Mouse (Mus musculus) brain, embryonic 14.5 days (tissue): ENCODE measurements around the gene Abhd17b.

Source experiments
- CTCF ChIP-seq: fragments of 200-500 bp; IDR thresholded peaks from 2 replicates; pipeline ENCODE4 v1.5.1; 2012; ENCODE audit warnings: inconsistent platforms, mild to moderate bottlenecking, moderate library complexity, borderline replicate concordance; ENCODE audit not compliant: insufficient read depth, insufficient read length; ENCODE audit errors: extremely low read depth
- POLR2A ChIP-seq: fragments of 200-500 bp; IDR thresholded peaks from 2 replicates; pipeline ENCODE4 v1.6.1; 2012; ENCODE audit warnings: mild to moderate bottlenecking, inconsistent platforms, borderline replicate concordance; ENCODE audit not compliant: poor library complexity, insufficient read depth, insufficient read length, severe bottlenecking; ENCODE audit errors: extremely low read depth

DNA sequence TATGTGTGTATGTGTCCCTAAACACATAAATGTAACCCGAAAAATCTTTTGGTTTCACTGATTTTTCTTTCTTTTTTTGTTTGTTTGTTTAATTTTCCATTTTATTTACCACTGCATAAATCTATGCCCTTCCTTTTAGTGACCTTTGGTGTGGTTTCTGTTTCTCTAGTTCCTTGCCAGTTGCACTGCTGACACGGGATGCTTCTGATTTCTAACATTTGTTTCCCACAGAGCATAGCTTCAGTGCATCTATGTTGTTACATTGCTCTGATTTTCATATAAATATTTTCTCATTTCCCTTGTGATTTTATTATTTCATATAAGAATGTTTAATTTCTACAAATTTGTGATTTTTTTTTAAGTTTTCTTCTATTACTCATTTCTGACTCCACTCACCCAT is 17.6 kb upstream of the Abhd17b start:
- no peak for TF ChIP-seq CTCF
- no peak for TF ChIP-seq POLR2A
